20 mouse cellular contexts compared by ENCODE assay signal in the genomic region with DNA sequence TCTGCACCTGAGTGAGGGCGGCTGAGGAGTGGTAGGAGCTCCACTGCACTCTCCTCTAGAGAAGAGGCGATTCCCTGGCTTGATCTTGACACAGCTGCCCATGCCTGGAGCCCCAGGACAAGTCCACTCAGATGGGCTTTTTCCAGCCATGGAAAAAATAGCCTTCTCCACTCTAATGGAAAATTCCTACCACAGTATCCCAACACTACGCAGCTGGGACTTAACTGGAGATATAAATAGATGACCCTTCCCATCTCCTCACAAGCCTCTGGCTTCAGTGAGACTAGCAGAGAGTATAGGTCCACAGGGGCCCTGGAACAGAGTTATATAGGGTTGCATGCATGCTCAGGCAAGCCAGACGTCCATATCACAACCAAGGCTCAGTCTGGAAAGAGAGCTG. TPM values are rescaled to one million over a fixed set of nuclear protein-coding genes. Genes with fewer than 3 reads are reported as not detected.
DNase-seq lines count a peak whose midpoint lies in the region; ATAC-seq and TF ChIP-seq lines count a peak whose summit lies in the region.
"Had no signal": no experiment of that assay in that cellular context is flagged by ENCODE, and none has a peak within 500 bp of the region (broad histone marks: within the 10 kb centered on the region; RNA-seq: fewer than 3 reads in every experiment).

No protein-coding gene starts in this region.

- no peak for TF ChIP-seq POLR2A in lung, adult 2 months (IDR thresholded peaks at IDR 0.05; ENCODE audit: borderline replicate concordance, extremely low read depth, low read depth, low read length)

- no peaks in the 10 kb centered on the region for H3K27me3 ChIP-seq in limb, embryonic 13.5 days
- no peaks in the 10 kb centered on the region for H3K27me3 ChIP-seq in limb, embryonic 10.5 days (ENCODE audit: low read depth, poor library complexity, severe bottlenecking)
- no peaks in the 10 kb centered on the region for H3K27me3 ChIP-seq in heart, embryonic 16.5 days (ENCODE audit: control insufficient read depth, insufficient read depth, low read length)
- no peaks in the 10 kb centered on the region for H3K27me3 ChIP-seq in stomach, embryonic 16.5 days (ENCODE audit: control insufficient read depth, insufficient read depth, low read length)
- H3K27me3 ChIP-seq: embryonic facial prominence, embryonic 15.5 days; forebrain, embryonic 12.5 days; hindbrain, embryonic 15.5 days; neural tube, embryonic 13.5 days had no signal

- peak; percentile 95 for DNase-seq in heart, adult 11 months
- no peak for DNase-seq in heart, postnatal 14 days
- no peak for DNase-seq in limb, embryonic 10.5 days (ENCODE audit: low spot score)
- no peak for DNase-seq in cerebellum, postnatal 4 days (ENCODE audit: low spot score in 2 of 2)
- DNase-seq in lung, adult 2 months, result no peak
- DNase-seq: adrenal gland, postnatal 14 days; cerebellum, adult 2 months; layer of hippocampus, postnatal 36 days; left cerebral cortex, postnatal 4 days; lung, postnatal 36 days; thymus, postnatal 25 days had no signal

- H3K9ac ChIP-seq in limb, embryonic 13.5 days, result no peak overlapping the region
- H3K9ac ChIP-seq in heart, embryonic 16.5 days (ENCODE audit: low read length), result no peak overlapping the region
- H3K9ac ChIP-seq in stomach, embryonic 16.5 days (ENCODE audit: low read length), result no peak overlapping the region
- H3K9ac ChIP-seq: embryonic facial prominence, embryonic 15.5 days; forebrain, embryonic 12.5 days; hindbrain, embryonic 15.5 days; neural tube, embryonic 13.5 days had no signal

- no peak overlapping the region for H3K4me3 ChIP-seq in limb, embryonic 13.5 days
- no peak overlapping the region for H3K4me3 ChIP-seq in limb, embryonic 10.5 days
- no peak overlapping the region for H3K4me3 ChIP-seq in heart, embryonic 16.5 days (ENCODE audit: low read length)
- no peak overlapping the region for H3K4me3 ChIP-seq in stomach, embryonic 16.5 days (replicated peaks; ENCODE audit: low read length)
- no peak overlapping the region for H3K4me3 ChIP-seq in lung, adult 2 months (replicated peaks; ENCODE audit: extremely low read depth, low read depth, low read length)
- H3K4me3 ChIP-seq: embryonic facial prominence, embryonic 15.5 days; forebrain, embryonic 12.5 days; hindbrain, embryonic 15.5 days; neural tube, embryonic 13.5 days had no signal

- no peak overlapping the region for H3K4me2 ChIP-seq in limb, embryonic 13.5 days (replicated peaks)
- no peak overlapping the region for H3K4me2 ChIP-seq in heart, embryonic 16.5 days (ENCODE audit: low read depth, low read length)
- no peak overlapping the region for H3K4me2 ChIP-seq in stomach, embryonic 16.5 days (ENCODE audit: low read depth, low read length)
- H3K4me2 ChIP-seq: embryonic facial prominence, embryonic 15.5 days; forebrain, embryonic 12.5 days; hindbrain, embryonic 15.5 days; midbrain, embryonic 11.5 days; neural tube, embryonic 13.5 days had no signal

- intact Hi-C loops in heart, postnatal 14 days (cut with DNase I), result no loop called here

- peaks cover 32% of the 10 kb centered on the region for H3K4me1 ChIP-seq in limb, embryonic 13.5 days
- peaks cover 16% of the 10 kb centered on the region for H3K4me1 ChIP-seq in limb, embryonic 10.5 days
- peaks cover 8% of the 10 kb centered on the region for H3K4me1 ChIP-seq in heart, embryonic 16.5 days (ENCODE audit: control insufficient read depth, insufficient read depth, low read length)
- H3K4me1 ChIP-seq in stomach, embryonic 16.5 days (ENCODE audit: control insufficient read depth, insufficient read depth, low read length), result 0 out of 2 replicates have a peak, but pooled peaks cover 5% of the 10 kb centered on the region
- no peaks in the 10 kb centered on the region for H3K4me1 ChIP-seq in lung, adult 2 months (ENCODE audit: control insufficient read depth, insufficient read depth, low read length)

- peak overlapping the region; percentile 44; the same call in 1 of the 2 replicates for H3K27ac ChIP-seq in limb, embryonic 13.5 days
- no peak overlapping the region for H3K27ac ChIP-seq in limb, embryonic 10.5 days
- peak overlapping the region; percentile 41 for H3K27ac ChIP-seq in heart, embryonic 16.5 days (ENCODE audit: low read length)
- peak overlapping the region; percentile 46; the same call in 1 of the 2 replicates for H3K27ac ChIP-seq in stomach, embryonic 16.5 days (ENCODE audit: low read length)
- H3K27ac ChIP-seq: embryonic facial prominence, embryonic 15.5 days; forebrain, embryonic 12.5 days; hindbrain, embryonic 15.5 days; neural tube, embryonic 13.5 days had no signal

- 0 out of 2 replicates have a peak, but pooled peaks cover 2% of the 10 kb centered on the region for H3K9me3 ChIP-seq in limb, embryonic 13.5 days
- H3K9me3 ChIP-seq in limb, embryonic 10.5 days (replicated peaks), result no peaks in the 10 kb centered on the region
- no peaks in the 10 kb centered on the region for H3K9me3 ChIP-seq in heart, embryonic 16.5 days (replicated peaks; ENCODE audit: control insufficient read depth, low read length)
- no peaks in the 10 kb centered on the region for H3K9me3 ChIP-seq in stomach, embryonic 16.5 days (replicated peaks; ENCODE audit: control insufficient read depth, low read length)
- H3K9me3 ChIP-seq: embryonic facial prominence, embryonic 15.5 days; forebrain, embryonic 12.5 days; hindbrain, embryonic 15.5 days; neural tube, embryonic 13.5 days had no signal

- ATAC-seq in limb, embryonic 13.5 days (ENCODE audit: low FRiP score, low read depth), result peak; percentile 59; the same call in 1 of the 2 replicates
- ATAC-seq in heart, embryonic 16.5 days (replicated peaks; ENCODE audit: extremely low read depth, insufficient read depth, low FRiP score), result peak; percentile 69
- peak; percentile 57; the same call in 1 of the 2 replicates for ATAC-seq in stomach, embryonic 16.5 days (ENCODE audit: insufficient read depth, low FRiP score)

- TF ChIP-seq CTCF in lung, adult 2 months (IDR thresholded peaks at IDR 0.05; ENCODE audit: insufficient read depth, low read length), result no peak

- H3K36me3 ChIP-seq in limb, embryonic 13.5 days, result no peaks in the 10 kb centered on the region
- H3K36me3 ChIP-seq in limb, embryonic 10.5 days, result no peaks in the 10 kb centered on the region
- H3K36me3 ChIP-seq in heart, embryonic 16.5 days (ENCODE audit: control insufficient read depth, insufficient read depth), result no peaks in the 10 kb centered on the region
- H3K36me3 ChIP-seq in stomach, embryonic 16.5 days (ENCODE audit: control insufficient read depth, insufficient read depth, low read length), result no peaks in the 10 kb centered on the region
- H3K36me3 ChIP-seq: embryonic facial prominence, embryonic 15.5 days; forebrain, embryonic 12.5 days; hindbrain, embryonic 15.5 days; neural tube, embryonic 13.5 days had no signal

- WGBS in limb, embryonic 13.5 days, result 66% methylated on average over 4 of the region's 4 CpGs
- WGBS in limb, embryonic 10.5 days, result 80% methylated on average over 4 of the region's 4 CpGs
- WGBS in heart, embryonic 16.5 days, result 36% methylated on average over 4 of the region's 4 CpGs
- WGBS in stomach, embryonic 16.5 days, result 62% methylated on average over 4 of the region's 4 CpGs
- 46% methylated on average over 4 of the region's 4 CpGs for WGBS in lung, adult 2 months

RNA-seq across cellular contexts. Expression of a gene that starts 33.8 kb away (rescaled TPM):
- total RNA-seq in heart, postnatal 14 days (2021), result 100 to 1,000 TPM; 134 to 149 TPM
- 138 and 141 TPM in 2 replicates for polyA plus RNA-seq in limb, embryonic 13.5 days (2015; fragmentation: Nextera tagmentation; extraction: Ambion mirVana)
- 44.7 and 74.6 TPM in 2 replicates for polyA plus RNA-seq in limb, embryonic 10.5 days (2016; fragmentation: Nextera tagmentation; extraction: Ambion mirVana)
- 119 and 138 TPM in 2 replicates for polyA plus RNA-seq in heart, embryonic 16.5 days (2015; fragmentation: Nextera tagmentation; extraction: Ambion mirVana)
- polyA plus RNA-seq in stomach, embryonic 16.5 days (2015; fragmentation: Nextera tagmentation; extraction: Ambion mirVana), result 168 and 180 TPM in 2 replicates
- 177 and 189 TPM in 2 replicates for polyA plus RNA-seq in lung, adult 2 months (2012; rRNA removed)
- total RNA-seq: granulocyte monocyte progenitor cell, adult 5-6 weeks had no signal
